Mouse (Mus musculus) retina, postnatal 7 days (tissue): ENCODE measurements around the gene Kank3.

ENCODE experiments used
- DNase-seq: peaks from one replicate; pipeline ENCODE4 v3.0.0-alpha.2; 2012; ENCODE audit warnings: low read depth, low spot score

The Kank3 gene

DNA sequence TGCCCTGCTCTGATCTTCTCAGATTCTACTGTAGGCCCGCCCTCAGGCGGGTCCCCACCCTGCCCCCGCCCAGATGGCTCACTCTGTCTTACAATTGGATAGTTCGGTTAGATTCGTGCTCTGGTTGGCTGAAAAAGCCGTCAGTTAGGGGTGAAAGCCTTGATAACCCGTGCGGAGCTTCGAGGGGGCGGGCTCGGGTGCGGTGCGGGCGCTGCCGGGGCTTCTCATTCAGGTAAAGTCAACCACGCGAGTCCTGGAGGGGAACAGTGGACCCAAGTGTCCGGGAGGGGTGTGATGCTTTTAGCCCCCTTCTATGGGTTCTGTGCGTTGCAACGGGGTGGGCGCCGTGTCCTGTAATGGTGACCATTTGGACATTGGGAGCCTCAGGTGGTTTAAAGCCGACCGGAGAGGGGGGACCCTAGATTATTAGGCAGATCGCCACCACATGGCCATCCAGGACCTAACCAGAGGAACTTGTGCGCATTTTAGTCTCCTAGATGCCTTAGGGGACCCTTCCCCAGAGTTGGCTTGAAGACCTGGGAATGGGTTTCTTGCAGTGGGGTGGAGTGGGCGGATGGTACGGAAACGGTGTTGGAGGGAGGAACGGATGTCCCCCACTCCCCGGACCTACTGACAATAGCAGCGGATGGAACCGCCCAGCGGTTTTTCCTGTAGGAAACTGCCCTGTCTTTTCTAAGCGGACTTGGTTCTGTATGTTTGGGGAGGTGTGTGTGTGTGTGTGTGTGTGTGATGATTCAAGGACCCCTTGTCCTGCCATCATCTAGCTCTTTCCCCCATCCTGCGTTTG, at the start of gene Kank3:
Kank3 (plus strand) TSS at position 186 of the 808 bp plus-strand sequence.
- peak; percentile 95 for DNase-seq

DNA sequence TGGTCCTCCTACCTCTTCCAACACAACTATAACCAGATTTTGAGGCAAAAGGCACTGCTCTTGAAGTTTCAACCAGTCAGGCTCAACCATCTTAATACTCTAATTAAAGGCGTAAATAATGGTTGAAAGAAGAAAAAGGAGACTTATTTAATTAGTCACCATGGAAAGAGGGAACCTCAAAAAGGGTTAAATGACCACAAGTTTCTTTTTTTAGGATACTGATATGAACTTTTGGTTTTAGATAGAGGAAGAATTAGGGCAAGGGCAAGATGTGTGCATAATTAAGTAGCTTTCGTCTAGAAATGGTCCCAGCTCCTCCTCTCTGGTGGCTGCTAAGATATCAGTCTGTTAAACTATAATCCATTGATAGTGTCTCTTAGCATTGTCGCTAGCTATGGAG, 43.9 kb upstream of the Kank3 start:
- no peak for DNase-seq

DNA sequence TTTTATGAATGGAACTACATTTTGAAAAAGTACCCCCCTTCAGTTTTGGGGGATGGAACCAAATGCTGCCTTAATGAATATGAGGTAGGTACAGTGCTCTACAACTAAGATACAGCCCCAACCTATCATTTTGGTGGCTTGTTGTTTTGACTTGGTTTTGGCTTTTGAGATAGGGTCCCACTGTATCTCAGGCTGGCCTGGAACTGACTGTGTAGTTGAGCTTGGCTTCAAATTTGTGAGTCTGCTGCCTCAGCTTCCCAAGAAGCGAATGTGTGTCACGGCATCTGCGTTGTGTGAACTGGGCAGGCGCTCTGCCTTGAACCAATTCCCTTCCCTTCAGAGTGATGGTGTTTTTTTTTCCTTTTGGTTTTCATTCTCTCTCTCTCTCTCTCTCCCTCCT, 38.7 kb upstream of the Kank3 start:
- no peak for DNase-seq

DNA sequence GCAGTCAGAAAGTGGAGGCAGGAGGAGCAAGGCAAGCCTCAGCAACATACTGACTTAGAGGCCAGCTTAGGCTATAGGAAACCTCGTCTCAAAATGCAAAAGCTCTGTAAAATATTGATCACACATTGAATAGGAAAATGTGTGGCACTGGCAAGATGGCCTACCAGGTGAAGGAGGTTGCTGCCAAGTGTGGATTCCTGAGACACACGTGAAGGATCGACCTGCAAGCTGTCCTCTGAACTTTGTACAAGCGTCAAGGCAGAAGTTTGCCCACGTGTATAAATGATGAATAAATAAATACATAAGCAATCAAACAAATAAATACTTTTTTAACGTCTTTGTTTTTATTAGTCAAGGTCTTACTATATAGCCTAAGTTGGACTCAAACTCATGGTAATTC, 36.9 kb upstream of the Kank3 start:
- no peak for DNase-seq

- no peak for DNase-seq
Observed at GRCm38 (mm10) chr17:33773871-33774572, 36.3 kb upstream of the Kank3 start.

GRCm38 (mm10) chr17:33774573-33775155, 35.7 kb upstream of the Kank3 start:
- no peak for DNase-seq

DNA sequence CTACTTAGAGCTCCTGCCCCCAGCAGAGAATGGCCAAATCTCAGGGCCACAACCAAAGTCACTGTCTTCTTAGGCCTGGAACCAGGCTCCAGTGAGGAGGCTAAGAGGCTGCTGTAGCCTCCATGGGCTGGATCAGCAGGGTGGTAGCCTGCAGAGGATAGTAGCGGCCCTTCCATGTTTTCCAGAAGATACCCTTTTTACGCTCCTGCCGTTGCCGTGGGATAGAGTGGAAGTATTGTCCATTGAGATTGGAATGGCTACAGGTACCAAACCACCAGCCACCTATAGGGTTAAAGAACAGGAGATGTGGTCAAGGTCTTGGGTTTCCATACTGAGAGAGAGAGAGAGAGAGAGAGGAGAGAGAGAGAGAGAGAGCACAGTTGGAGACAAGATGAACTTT, 35.0 kb upstream of the Kank3 start:
- no peak for DNase-seq

GRCm38 (mm10) chr17:33779271-33779966, 30.9 kb upstream of the Kank3 start:
- peak; percentile 40 for DNase-seq

GRCm38 (mm10) chr17:33779967-33780295, 30.4 kb upstream of the Kank3 start:
- DNase-seq = no peak

- no peak for DNase-seq
Observed at GRCm38 (mm10) chr17:33780431-33780830, 29.9 kb upstream of the Kank3 start.

- peak; percentile 42 for DNase-seq
Observed at GRCm38 (mm10) chr17:33781124-33781977, 29.0 kb upstream of the Kank3 start, which contains the start of gene Angptl4. TSS of gene Angptl4 (minus strand) at chr17:33781830.

DNA sequence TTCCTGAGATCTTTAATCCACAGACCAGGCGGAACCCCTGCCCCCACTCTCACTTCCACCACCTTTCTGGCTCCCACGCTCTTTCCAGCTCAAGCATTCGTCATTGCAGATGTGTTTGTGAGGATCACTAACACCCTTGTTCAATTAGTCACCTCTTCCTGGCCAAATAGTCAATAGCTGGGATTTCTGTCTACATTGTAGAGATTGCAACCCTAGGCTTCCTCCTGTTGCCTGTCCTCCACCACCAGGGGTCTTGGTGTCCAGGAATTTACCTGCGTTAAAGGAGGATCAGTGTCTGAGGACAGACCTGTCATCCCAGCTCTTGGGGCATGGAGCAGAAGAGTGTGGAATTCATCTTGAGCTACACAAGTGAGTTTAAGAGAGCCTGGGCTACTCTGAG, 28.3 kb upstream of the Kank3 start:
- DNase-seq = no peak

DNA sequence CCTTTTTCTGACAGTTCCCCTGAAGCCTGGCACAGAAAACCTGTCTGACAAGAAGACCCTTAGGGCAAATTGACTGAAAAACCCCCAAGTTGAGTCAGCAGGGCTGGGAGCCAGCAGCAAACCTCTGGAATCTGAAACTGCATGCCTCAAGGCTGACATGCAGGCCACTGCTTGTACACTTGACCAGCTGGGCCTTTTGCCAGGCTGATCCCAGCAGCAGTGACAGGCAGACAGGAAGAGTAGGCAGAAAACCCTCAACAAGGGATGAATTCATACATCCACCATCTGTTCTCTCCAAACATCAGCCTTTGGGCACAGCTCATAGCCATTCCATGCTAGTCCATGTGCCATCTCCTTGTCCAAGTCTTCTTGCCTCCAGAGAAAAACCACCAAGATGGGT, 26.9 kb upstream of the Kank3 start:
- DNase-seq = no peak

DNA sequence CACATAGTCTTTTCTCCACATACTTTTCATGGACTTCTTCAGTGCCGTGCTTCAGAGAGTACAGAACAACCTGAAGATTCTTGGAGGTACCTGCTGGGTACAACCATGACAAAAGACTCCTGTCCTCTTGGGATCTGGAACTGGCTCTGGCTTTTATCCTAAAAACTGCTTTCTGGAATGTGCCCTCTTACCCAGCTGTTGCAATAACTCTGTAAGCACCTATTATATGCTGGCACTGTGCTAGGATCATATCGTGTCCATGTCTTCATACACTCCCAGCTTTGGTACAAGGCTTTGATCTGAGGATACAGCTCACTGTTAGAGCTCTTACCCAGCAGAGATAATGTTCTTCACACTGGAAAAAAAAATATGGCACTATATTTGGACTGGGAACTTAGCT, 25.4 kb upstream of the Kank3 start:
- DNase-seq = no peak

DNA sequence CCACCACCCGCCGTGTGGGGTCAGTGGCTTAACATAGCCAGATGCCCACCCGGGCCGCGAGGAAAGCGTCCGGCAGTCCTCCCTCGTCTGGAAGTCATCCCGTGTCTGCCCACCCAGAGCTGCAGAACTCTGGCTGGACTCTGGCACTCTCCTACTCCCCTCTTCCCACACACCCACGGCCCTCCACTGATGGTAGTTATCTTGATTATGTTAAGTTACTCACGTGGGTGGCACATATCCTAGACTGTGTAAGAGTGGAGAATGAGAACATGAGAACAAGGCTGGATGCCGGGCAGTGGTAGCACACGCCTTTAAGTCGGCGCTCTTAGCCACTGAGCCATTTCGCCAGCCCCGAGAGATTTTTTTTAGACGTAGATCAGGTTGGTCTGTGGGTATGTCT, 23.9 kb upstream of the Kank3 start:
- DNase-seq = no peak

DNA sequence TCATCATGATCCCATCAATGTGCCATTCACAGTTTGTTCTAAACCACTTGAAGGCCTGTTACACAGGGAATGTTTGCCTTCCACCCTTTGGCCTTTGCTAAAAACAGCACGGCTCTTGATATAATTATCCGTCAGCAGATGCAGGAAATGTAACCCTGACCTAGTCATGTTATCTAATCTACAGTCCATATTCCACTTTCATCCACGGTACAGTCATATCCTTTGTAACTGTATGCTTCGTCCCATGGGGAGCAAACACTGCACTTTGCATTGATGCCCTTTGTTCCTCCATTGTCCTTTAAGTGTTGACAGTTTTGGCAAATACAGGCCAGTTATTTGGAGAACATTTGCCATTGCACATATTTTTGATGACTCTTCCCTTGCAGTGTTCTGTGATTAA, 21.6 kb upstream of the Kank3 start:
- DNase-seq = no peak

DNA sequence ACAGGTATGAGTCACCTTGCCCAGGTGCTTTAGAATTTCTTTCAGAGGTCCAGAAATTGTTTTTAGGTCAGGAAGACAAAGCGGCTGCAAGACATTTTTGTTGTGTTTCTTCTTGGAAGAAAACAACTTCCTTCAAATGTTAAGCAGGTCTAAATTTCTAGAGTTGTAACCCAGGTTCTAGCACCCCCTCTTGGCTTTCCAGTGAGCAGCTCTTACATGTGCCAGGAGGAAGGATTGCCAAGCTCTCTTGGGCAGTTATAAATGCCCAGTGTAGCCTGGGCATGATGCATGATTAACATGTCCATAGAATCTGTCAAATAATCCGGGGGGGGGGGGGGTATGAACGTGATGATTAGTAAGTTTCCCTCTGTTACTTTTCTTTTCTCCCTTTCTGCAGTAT, 12.0 kb upstream of the Kank3 start:
- DNase-seq = no peak

DNA sequence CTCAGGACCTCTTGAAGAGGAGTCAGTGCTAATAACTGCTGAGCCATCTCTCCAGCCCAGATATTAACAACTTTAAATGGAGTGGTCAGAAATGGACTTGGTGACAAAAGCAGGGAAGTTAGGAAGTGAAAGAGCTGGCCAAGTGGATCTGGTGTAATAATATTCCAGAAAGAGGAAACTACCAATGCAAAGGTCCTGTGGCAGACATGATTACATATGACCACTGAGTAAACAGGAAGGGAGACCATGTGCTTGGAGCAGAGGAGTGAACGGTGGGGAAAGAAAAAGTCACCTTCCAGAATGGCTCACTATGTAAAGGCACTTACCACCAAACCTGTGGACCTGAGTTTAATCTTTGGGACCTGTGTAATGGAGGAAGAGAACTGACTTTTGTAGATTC, 11.0 kb upstream of the Kank3 start:
- no peak for DNase-seq

GRCm38 (mm10) chr17:33802221-33802620, 8.1 kb upstream of the Kank3 start:
- DNase-seq = no peak

GRCm38 (mm10) chr17:33804205-33804604, 6.1 kb upstream of the Kank3 start:
- no peak for DNase-seq

DNA sequence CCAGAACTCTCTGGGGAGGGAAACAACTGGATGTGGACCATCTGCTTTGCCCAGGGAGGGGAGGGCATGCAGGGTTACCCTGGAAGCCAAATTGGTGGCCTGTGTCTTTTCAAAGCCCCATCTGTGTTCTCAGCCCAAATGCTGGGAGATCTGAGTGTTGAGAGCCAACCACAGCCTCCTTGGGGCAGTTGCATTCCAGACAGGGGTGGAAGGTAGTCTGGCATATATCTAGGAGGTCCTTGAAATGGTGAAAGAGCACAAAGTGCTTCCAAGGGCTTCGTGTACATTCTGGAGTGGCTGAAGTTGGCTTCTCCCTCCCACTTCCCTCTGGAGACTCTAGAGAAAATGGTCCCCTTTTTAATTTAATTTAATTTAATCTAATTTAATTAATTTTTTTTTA, 5.6 kb upstream of the Kank3 start:
- DNase-seq = no peak
